Mouse (Mus musculus) cortical plate, adult 2 months (tissue): ENCODE measurements around the gene Anapc1.

ENCODE experiments used
- CTCF ChIP-seq: fragments of 200-500 bp; IDR thresholded peaks from 2 replicates; pipeline ENCODE4 v1.5.1; 2011; ENCODE audit warnings: mild to moderate bottlenecking, control low read depth, low read length; ENCODE audit not compliant: insufficient read depth; ENCODE audit errors: extremely low read depth
- POLR2A ChIP-seq: fragments of 200-500 bp; IDR thresholded peaks from 2 replicates; pipeline ENCODE4 v1.6.1; 2011; ENCODE audit warnings: mild to moderate bottlenecking, low read length, control low read depth; ENCODE audit not compliant: insufficient read depth; ENCODE audit errors: extremely low read depth

- TF ChIP-seq POLR2A, result no peak
- no peak for TF ChIP-seq CTCF
Observed at GRCm38 (mm10) chr2:128613365-128613764, 73.8 kb downstream of the Anapc1 start.
